Mouse (Mus musculus): ENCODE measurements around the gene Tspan18. TPM values are rescaled to one million over a fixed set of nuclear protein-coding genes. Genes with fewer than 3 reads are reported as not detected.
A peak's percentile ranks its signal among the peaks of the same experiment; 100 is the strongest.

Tspan18 gene
- polyA plus RNA-seq, 1 experiment from 2014 or later, result 16.4 TPM

GRCm38 (mm10) chr2:93290345-93291118, 43.8 kb downstream of the Tspan18 start:
- Histone ChIP-seq H3K36me3 (peaks cover 7% of the 10 kb centered on the region; the same call in 1 of the 2 replicates), H3K9ac (replicated peaks) (no peak overlapping the region), H3K27ac (peak overlapping the region; percentile 84), H3K4me1 (replicated peaks) (peaks cover 43% of the 10 kb centered on the region), H3K4me3 (replicated peaks) (no peak overlapping the region), H3K27me3 (no peaks in the 10 kb centered on the region), H3K9me3 (peaks cover 5% of the 10 kb centered on the region; the same call in 1 of the 2 replicates), H3K4me2 (no peak overlapping the region)
- no peak for ATAC-seq (ENCODE audit: insufficient number of reproducible peaks, insufficient read depth, low FRiP score, low TSS enrichment, low read depth)
- WGBS, result 56% methylated on average over 7 of the region's 7 CpGs

- Histone ChIP-seq H3K9ac (replicated peaks) (no peak overlapping the region), H3K36me3 (peaks cover 6% of the 10 kb centered on the region; the same call in 1 of the 2 replicates), H3K27ac (no peak overlapping the region; the same call in 1 of the 2 replicates), H3K4me2 (no peak overlapping the region), H3K9me3 (peaks cover 5% of the 10 kb centered on the region; the same call in 1 of the 2 replicates), H3K4me3 (replicated peaks) (no peak overlapping the region), H3K4me1 (replicated peaks) (peaks cover 56% of the 10 kb centered on the region), H3K27me3 (no peaks in the 10 kb centered on the region)
- ATAC-seq (ENCODE audit: insufficient number of reproducible peaks, insufficient read depth, low FRiP score, low TSS enrichment, low read depth), result no peak
- WGBS, result 87% methylated on average over 10 of the region's 10 CpGs
Observed at GRCm38 (mm10) chr2:93289161-93289560, 45.1 kb downstream of the Tspan18 start.

GRCm38 (mm10) chr2:93287348-93287747, 47.0 kb downstream of the Tspan18 start:
- Histone ChIP-seq H3K4me2 (no peak overlapping the region), H3K36me3 (no peaks in the 10 kb centered on the region), H3K4me3 (replicated peaks) (no peak overlapping the region), H3K9ac (replicated peaks) (no peak overlapping the region), H3K27ac (peak overlapping the region; percentile 50; the same call in 1 of the 2 replicates), H3K9me3 (no peaks in the 10 kb centered on the region), H3K4me1 (replicated peaks) (peaks cover 75% of the 10 kb centered on the region), H3K27me3 (no peaks in the 10 kb centered on the region)
- ATAC-seq (ENCODE audit: insufficient number of reproducible peaks, insufficient read depth, low FRiP score, low TSS enrichment, low read depth), result no peak
- WGBS, result 66% methylated on average over 4 of the region's 4 CpGs

GRCm38 (mm10) chr2:93286742-93287141, 47.6 kb downstream of the Tspan18 start:
- Histone ChIP-seq H3K4me2 (no peak overlapping the region), H3K9me3 (no peaks in the 10 kb centered on the region), H3K36me3 (no peaks in the 10 kb centered on the region), H3K27me3 (no peaks in the 10 kb centered on the region), H3K27ac (peak overlapping the region; percentile 50; the same call in 1 of the 2 replicates), H3K4me1 (replicated peaks) (peaks cover 75% of the 10 kb centered on the region), H3K9ac (replicated peaks) (no peak overlapping the region), H3K4me3 (replicated peaks) (no peak overlapping the region)
- ATAC-seq (ENCODE audit: insufficient number of reproducible peaks, insufficient read depth, low FRiP score, low TSS enrichment, low read depth), result no peak
- 63% methylated on average over 4 of the region's 4 CpGs for WGBS

- WGBS, result 55% methylated on average over 1 of the region's 2 CpGs
- no peak overlapping the region for H3K9ac ChIP-seq (replicated peaks)
- H3K9me3 ChIP-seq, result no peaks in the 10 kb centered on the region
- peaks cover 71% of the 10 kb centered on the region for H3K4me1 ChIP-seq (replicated peaks)
- H3K36me3 ChIP-seq, result no peaks in the 10 kb centered on the region
- no peak overlapping the region for H3K4me2 ChIP-seq
- H3K27ac ChIP-seq, result 0 out of 2 replicates have a peak overlapping the region, but pooled peaks have one; percentile 41
- H3K4me3 ChIP-seq (replicated peaks), result no peak overlapping the region
- no peaks in the 10 kb centered on the region for H3K27me3 ChIP-seq
- ATAC-seq (ENCODE audit: insufficient number of reproducible peaks, insufficient read depth, low FRiP score, low TSS enrichment, low read depth), result no peak
Observed at GRCm38 (mm10) chr2:93286321-93286720, 48.0 kb downstream of the Tspan18 start.

GRCm38 (mm10) chr2:93285842-93286241, 48.5 kb downstream of the Tspan18 start:
- Histone ChIP-seq H3K4me2 (no peak overlapping the region), H3K36me3 (no peaks in the 10 kb centered on the region), H3K27ac (0 out of 2 replicates have a peak overlapping the region, but pooled peaks have one; percentile 41), H3K4me1 (replicated peaks) (peaks cover 66% of the 10 kb centered on the region), H3K27me3 (no peaks in the 10 kb centered on the region), H3K9ac (replicated peaks) (no peak overlapping the region), H3K4me3 (replicated peaks) (no peak overlapping the region), H3K9me3 (no peaks in the 10 kb centered on the region)
- 36% methylated on average over 8 of the region's 8 CpGs for WGBS
- no peak for ATAC-seq (ENCODE audit: insufficient number of reproducible peaks, insufficient read depth, low FRiP score, low TSS enrichment, low read depth)

- ATAC-seq (ENCODE audit: insufficient number of reproducible peaks, insufficient read depth, low FRiP score, low TSS enrichment, low read depth), result no peak
- H3K4me2 ChIP-seq, result no peak overlapping the region
- 0 out of 2 replicates have a peak overlapping the region, but pooled peaks have one; percentile 12 for H3K27ac ChIP-seq
- no peaks in the 10 kb centered on the region for H3K36me3 ChIP-seq
- H3K27me3 ChIP-seq, result no peaks in the 10 kb centered on the region
- peaks cover 70% of the 10 kb centered on the region for H3K4me1 ChIP-seq (replicated peaks)
- H3K4me3 ChIP-seq (replicated peaks), result no peak overlapping the region
- H3K9me3 ChIP-seq, result no peaks in the 10 kb centered on the region
- 61% methylated on average over 2 of the region's 2 CpGs for WGBS
- no peak overlapping the region for H3K9ac ChIP-seq (replicated peaks)
Observed at GRCm38 (mm10) chr2:93284625-93285024, 49.7 kb downstream of the Tspan18 start.

GRCm38 (mm10) chr2:93283481-93284293, 50.6 kb downstream of the Tspan18 start:
- no peak overlapping the region for H3K9ac ChIP-seq (replicated peaks)

GRCm38 (mm10) chr2:93282636-93283035, 51.7 kb downstream of the Tspan18 start:
- no peak overlapping the region for H3K4me2 ChIP-seq
- H3K4me3 ChIP-seq (replicated peaks), result no peak overlapping the region
- ATAC-seq (ENCODE audit: insufficient number of reproducible peaks, insufficient read depth, low FRiP score, low TSS enrichment, low read depth), result no peak
- H3K27ac ChIP-seq, result peak overlapping the region; percentile 68; the same call in 1 of the 2 replicates
- no peak overlapping the region for H3K9ac ChIP-seq (replicated peaks)
- H3K27me3 ChIP-seq, result no peaks in the 10 kb centered on the region
- H3K36me3 ChIP-seq, result no peaks in the 10 kb centered on the region
- WGBS, result 85% methylated on average over 4 of the region's 4 CpGs
- H3K9me3 ChIP-seq, result no peaks in the 10 kb centered on the region
- peaks cover 88% of the 10 kb centered on the region for H3K4me1 ChIP-seq (replicated peaks)

More at GRCm38 (mm10) chr2:93283481-93284293, 50.6 kb downstream of the Tspan18 start:
- ATAC-seq (ENCODE audit: insufficient number of reproducible peaks, insufficient read depth, low FRiP score, low TSS enrichment, low read depth), result no peak
- no peaks in the 10 kb centered on the region for H3K36me3 ChIP-seq
- H3K27me3 ChIP-seq, result no peaks in the 10 kb centered on the region
- H3K4me2 ChIP-seq, result no peak overlapping the region
- H3K4me1 ChIP-seq (replicated peaks), result peaks cover 79% of the 10 kb centered on the region
- 57% methylated on average over 7 of the region's 7 CpGs for WGBS
- no peak overlapping the region for H3K4me3 ChIP-seq (replicated peaks)
- peak overlapping the region; percentile 68 for H3K27ac ChIP-seq
- no peaks in the 10 kb centered on the region for H3K9me3 ChIP-seq

GRCm38 (mm10) chr2:93281466-93281865, 52.8 kb downstream of the Tspan18 start:
- Histone ChIP-seq H3K27me3 (no peaks in the 10 kb centered on the region), H3K36me3 (no peaks in the 10 kb centered on the region), H3K4me2 (no peak overlapping the region), H3K9ac (replicated peaks) (no peak overlapping the region), H3K4me1 (replicated peaks) (peaks cover 87% of the 10 kb centered on the region), H3K4me3 (replicated peaks) (no peak overlapping the region), H3K9me3 (no peaks in the 10 kb centered on the region), H3K27ac (no peak overlapping the region)
- ATAC-seq (ENCODE audit: insufficient number of reproducible peaks, insufficient read depth, low FRiP score, low TSS enrichment, low read depth), result no peak
- WGBS, result 87% methylated on average over 6 of the region's 6 CpGs

GRCm38 (mm10) chr2:93280117-93280620, 54.1 kb downstream of the Tspan18 start:
- no peak for ATAC-seq (ENCODE audit: insufficient number of reproducible peaks, insufficient read depth, low FRiP score, low TSS enrichment, low read depth)
- WGBS, result 82% methylated on average over 2 of the region's 2 CpGs
- H3K27ac ChIP-seq, result 0 out of 2 replicates have a peak overlapping the region, but pooled peaks have one; percentile 90
- no peak overlapping the region for H3K4me2 ChIP-seq
- no peak overlapping the region for H3K9ac ChIP-seq (replicated peaks)
- H3K4me1 ChIP-seq (replicated peaks), result peaks cover 75% of the 10 kb centered on the region
- no peaks in the 10 kb centered on the region for H3K9me3 ChIP-seq
- no peaks in the 10 kb centered on the region for H3K36me3 ChIP-seq
- H3K27me3 ChIP-seq, result no peaks in the 10 kb centered on the region
- no peak overlapping the region for H3K4me3 ChIP-seq (replicated peaks)

All from limb, embryonic 12.5 days (tissue).